Mouse (Mus musculus) liver, adult (tissue): ENCODE results near the gene Shisal2a.

ENCODE experiments used
- GATA4 ChIP-seq: IDR thresholded peaks from 2 replicates; pipeline ENCODE4 v1.6.1; 2014; ENCODE audit warnings: mild to moderate bottlenecking, low read length; ENCODE audit not compliant: insufficient replicate concordance

Gene Shisal2a

DNA sequence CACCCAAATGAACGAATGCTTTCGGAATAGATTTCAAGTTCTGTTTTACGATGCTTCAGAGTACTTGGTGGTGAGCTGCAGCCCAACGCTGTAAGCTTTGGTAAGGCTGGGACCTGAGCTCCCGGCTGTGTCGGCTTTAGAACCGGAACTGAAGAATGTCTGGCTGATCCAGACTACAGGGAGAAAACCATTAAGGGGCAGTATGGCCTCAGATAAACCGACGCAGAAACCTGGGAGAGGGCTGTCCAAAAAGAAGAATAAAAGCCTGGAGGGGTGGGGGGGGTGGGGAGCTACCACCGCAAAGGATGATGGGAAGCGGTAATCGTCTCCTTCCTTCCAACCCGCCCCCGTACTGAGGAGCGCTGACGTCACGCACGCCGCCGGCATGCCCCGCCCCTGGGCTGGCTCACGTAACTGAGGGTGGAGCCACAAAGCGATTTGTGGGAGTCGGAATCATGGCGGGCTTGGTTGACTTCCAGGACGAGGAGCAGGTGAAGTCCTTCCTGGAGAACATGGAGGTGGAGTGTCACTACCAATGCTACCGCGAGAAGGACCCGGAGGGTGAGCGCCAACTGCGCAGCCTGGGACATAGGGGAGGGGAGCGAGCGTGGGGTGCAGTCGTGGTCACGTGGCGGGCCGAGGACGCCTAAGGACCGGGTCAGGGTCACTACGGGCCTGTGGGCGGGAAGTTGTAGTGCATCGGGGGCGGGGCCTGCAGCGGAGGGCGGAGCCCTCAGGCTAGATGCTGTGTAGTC is 55.2 kb downstream of the Shisal2a start, which contains the start of gene Coa7:
Gene Coa7 (plus strand): TSS at position 411 of the 755 bp plus-strand sequence.
- no peak for TF ChIP-seq GATA4

DNA sequence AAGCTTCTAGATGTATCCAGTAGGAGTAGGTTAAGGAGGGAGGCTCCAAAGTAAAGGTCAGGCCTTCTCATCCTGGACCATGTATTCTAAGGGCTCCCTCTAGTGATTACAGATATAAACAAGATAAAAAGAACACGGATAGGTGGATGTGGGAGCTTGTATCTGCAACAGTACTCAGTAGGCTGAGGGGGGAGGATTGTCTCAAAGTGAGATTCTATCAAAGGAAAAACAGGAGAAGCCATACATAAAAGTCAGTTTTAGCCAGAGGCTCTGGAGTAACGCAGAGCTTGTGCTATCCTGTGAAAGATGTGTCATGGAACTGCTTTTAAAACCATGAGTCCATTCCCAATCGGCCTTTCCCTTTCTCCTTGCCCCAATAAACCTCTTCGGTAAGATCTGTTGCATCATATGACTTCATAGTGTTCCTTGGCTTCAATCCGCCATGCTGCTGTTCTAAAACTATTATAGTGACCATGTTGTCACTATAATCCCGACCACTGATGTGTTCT is 56.0 kb downstream of the Shisal2a start:
- no peak for TF ChIP-seq GATA4

DNA sequence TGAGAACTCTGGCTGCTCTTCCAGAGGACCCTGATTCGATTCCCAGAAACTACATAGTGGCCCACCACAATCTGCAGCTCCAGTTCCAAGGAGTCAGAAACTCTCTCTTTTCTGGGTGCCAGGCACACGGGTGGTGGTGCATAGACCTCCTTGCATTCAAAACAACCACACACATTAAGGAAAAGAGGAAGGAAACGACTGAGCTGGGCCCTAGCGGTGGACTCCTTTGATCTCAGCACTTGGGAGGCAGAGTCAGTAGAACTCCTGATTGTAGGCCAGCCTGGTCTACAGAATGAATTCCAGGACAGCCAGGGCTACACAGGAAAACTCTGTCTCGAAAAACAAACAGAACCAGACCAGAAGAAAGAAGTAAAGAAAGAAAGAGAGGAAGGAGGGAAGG is 59.6 kb downstream of the Shisal2a start:
- no peak for TF ChIP-seq GATA4

DNA sequence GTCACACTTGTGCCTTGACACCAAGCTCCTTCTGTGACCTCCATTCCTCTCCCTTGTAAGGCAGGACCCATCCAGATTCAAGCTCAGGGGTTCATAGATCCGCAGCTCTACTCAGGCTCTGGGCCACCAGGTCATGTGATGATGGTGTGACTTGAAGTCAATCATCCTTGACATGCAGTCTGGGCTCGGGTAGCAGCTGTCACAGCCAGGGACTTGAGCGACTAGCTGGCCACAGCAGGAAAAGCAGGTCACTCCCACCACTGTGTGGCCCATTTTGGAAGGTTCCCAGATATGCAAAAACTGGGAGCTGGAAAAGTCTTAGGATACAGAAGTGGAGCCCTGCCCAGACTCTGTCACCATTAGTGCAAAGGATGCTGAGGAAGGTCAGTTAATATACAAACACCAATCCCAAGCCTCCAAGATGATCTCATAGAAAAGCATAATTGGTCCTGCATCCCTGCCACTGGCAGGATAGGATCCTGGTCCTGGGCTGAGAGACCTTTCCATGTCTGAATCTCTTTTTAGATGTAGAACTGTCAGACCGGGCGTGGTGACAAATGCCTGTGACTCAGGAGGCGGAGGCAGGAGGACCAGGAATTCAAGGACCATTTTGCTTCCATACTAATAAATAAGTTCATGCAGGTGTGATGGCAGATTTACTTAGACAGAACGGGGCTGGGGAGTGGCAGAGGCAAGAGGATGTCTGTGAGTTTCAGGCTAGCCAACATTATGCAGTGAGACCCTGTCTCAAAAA is 62.3 kb downstream of the Shisal2a start:
- TF ChIP-seq GATA4 = no peak

DNA sequence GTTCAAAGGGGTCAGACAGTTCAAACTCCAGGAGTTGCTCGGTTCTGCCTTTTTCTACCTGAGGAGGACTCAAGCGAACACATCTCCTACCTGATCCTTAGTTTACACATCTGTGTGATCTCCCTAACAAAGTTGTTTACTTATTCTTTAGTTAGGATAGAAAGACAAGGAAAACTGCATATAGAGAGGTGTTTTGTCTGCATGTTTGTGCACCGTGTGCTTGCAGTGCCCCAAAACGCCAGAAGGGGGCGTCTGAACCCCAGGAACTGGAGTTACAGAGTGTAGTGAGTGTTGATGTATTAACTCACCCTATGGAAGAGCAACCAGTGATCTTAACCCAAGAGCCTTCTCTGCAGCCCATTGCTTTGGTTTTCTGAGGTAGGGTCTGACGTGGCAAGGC is 63.4 kb downstream of the Shisal2a start:
- no peak for TF ChIP-seq GATA4

DNA sequence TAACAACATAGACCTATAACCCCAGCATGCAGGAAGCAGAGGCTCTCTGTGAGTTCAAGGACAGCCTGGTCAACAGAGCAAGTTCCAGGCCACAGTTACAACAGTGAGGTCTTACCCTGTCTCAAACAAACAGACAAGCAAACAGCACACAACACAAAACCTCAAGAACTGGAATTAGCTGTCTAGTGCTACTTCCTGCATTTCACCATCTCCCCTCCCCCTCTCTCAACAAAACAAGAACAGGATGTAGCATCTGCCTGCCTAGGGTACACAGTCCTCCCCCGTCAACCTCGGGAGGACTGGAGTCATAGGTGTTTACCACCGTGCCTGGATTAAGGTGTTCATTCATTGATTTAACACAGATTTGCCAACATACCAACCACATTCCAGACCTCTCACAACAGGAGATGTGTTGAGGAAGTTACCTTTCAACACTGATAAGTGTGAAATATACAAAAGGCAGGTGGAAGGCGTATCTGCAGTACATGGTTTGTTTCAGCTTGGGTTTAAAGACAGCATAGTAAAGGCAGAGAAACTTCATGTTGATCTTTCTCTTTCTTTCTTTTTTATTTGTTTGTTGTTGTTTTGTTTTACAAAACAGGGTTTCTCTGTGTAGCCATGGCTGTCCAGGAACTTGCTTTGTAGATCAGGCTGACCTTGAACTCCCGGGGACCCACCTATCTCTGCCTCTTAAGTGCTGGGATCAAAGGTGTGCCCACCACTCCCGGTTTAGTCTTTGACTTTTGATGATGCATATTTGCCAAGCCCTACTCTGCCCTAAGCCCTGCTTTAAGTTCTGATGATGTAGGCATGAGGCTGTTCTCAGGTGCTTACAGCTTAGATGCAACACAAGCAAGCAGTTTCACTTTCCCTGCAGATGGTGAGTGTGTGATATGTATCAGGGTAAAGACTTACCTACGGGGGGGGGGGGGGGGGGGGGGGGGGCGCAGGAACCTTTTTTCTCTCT is 64.2 kb downstream of the Shisal2a start:
- no peak for TF ChIP-seq GATA4
